Mouse (Mus musculus): ENCODE data around the gene 1700067K01Rik.
A peak's percentile ranks its signal among the peaks of the same experiment; 100 is the strongest.

The 1700067K01Rik gene

GRCm38 (mm10) chr8:84001281-84002000, at the start of gene 1700067K01Rik:
1700067K01Rik (plus strand) TSS chr8:84001502.
- DNase-seq (ENCODE audit: low read depth, low spot score): no peak

DNA sequence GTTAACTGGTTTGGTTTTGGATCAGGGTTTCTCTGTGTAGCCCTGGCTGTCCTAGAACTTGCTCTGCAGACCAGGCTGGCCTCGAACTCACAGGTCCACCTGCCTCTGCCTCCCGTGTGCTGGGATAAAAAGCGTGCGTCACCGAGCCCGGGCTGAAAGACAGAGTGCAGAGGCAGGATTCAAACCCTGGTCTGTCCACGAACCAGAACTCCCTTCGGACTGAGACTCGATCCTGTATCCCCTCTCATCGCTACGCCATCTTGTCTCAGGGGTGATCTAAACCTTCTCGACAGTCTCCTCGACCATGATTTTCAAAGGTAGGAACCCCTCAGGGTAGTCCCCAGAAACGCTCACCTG, 46.6 kb upstream of the 1700067K01Rik start:
- no peak for DNase-seq (ENCODE audit: low read depth, low spot score)

GRCm38 (mm10) chr8:83955106-83955957, 46.0 kb upstream of the 1700067K01Rik start, which contains the start of the genes Gm10644 and Asf1b:
Gm10644 (minus strand) TSS chr8:83955205.
Asf1b (plus strand) TSS chr8:83955507.
- DNase-seq (ENCODE audit: low read depth, low spot score): peak; percentile 99

DNA sequence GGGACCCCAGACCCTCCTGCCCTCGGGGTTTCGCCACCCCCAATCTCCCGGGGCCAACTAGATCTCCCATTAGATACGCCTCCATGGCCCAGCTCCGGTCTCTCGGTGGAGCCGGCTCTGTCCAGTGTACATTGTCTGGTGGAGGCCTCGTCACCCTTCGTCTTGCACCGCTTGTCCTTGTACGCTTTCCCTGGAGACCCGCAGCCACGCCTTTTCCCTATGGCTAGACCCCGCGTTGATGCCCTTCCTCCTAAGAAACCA, 45.4 kb upstream of the 1700067K01Rik start:
- DNase-seq (ENCODE audit: low read depth, low spot score): no peak

GRCm38 (mm10) chr8:83956789-83957188, 44.5 kb upstream of the 1700067K01Rik start:
- no peak for DNase-seq (ENCODE audit: low read depth, low spot score)

DNA sequence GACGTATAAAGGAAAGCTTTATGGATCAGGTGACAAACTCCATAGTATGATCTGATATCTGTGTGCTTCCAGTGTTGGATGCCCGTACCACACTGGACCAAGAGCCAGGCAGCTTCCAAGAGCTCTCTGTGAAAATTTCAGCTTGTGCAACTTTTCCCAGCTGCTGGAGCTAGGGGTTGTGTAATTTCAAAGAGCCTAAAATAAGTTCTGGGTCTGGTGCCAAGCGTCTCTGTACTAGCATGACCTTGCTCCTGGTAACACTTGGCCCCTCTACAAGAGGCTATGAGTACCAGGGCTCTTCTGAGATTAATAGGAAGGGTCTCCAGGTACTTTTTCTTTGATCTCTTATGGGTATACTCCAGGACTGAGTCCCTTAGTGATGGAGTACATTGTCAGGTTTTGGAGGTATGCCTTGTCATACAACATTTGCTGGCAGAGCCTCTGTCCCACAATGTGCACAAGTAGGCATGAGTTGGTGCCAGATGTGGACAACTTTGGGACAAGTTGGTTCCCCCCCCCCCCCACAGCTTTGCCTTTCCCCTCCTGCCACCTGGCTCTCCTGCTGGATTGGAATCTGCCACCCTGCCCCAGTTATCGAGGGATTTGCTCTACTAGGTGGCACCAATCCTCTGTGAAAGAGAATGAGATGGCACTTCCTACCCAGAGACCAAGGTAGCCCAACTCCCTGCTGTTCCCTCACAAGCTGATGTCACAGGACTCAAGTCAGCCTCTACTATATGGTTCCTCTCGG, 37.1 kb upstream of the 1700067K01Rik start:
- no peak for DNase-seq (ENCODE audit: low read depth, low spot score)

DNA sequence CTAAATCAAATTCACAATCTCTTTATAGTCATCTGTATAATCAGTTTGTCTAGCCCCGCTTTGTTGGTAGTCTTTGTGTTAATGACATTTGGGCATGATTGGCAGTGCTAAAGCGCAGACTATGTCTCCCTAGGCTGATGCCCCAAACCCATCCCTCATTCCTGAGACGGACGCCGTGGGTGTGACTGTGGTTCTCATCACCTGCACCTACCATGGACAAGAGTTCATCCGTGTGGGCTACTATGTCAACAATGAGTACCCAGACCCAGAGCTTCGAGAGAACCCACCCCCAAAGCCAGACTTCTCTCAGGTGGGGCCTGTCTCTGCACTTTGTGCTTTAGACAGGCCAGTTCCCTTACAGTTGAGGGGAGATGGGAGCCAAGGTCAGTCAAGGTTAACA, 33.6 kb upstream of the 1700067K01Rik start:
- no peak for DNase-seq (ENCODE audit: low read depth, low spot score)

- no peak for DNase-seq (ENCODE audit: low read depth, low spot score)
Measured at GRCm38 (mm10) chr8:83971121-83971520, 30.2 kb upstream of the 1700067K01Rik start.

- DNase-seq (ENCODE audit: low read depth, low spot score): no peak
Measured at GRCm38 (mm10) chr8:83971661-83972060, 29.6 kb upstream of the 1700067K01Rik start.

- DNase-seq (ENCODE audit: low read depth, low spot score): peak; percentile 95
Measured at GRCm38 (mm10) chr8:83972150-83973120, 28.9 kb upstream of the 1700067K01Rik start, which contains the start of gene Prkaca. Prkaca (plus strand) TSS chr8:83972993.

GRCm38 (mm10) chr8:83973161-83974031, 27.9 kb upstream of the 1700067K01Rik start:
- DNase-seq (ENCODE audit: low read depth, low spot score): no peak

DNA sequence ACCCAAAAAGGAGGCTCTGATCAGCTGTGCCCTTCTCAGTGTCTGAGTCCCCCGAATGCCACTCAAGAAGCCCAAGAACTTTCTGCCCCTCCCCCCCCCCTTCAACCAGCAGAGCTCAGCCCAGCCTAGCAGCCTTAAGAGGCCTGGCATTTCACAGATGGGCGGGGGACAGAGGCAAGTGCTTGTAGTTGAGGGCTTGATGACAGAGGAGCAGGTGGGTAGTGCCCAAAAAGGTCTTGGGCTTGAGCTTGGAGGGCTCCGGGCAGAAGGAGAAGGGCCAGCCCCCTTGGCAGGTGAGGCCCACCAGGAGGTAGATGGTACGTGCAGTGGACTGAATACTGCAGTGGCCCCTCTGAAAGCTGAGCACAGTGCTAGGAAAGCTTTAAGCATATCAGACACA, 26.8 kb upstream of the 1700067K01Rik start:
- DNase-seq (ENCODE audit: low read depth, low spot score): no peak

DNA sequence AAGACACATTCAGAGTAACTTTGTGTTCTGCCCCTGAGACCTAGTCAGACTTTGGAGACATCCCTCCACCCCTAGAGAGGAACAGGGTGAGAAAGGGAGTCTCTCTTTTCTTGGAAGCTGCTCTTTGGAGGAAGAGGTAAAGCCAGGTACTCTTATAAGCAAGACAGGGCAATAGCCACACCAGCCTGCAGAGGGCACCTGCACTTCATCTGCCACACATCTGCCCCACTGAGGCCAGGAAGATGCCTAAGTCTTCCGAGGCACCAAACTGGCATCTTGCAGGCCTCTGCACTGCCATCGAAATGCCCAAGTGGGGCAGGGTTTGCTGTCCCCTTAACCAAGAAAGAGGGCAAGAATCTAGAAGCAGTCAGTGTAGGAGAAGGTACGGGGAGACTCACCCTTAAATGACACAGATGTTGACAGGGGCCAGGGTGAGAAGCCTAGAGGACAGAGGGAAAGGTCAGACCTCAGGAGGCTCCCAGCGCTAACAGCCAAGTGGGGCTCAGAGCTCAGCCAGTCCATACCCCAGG, 25.1 kb upstream of the 1700067K01Rik start:
- DNase-seq (ENCODE audit: low read depth, low spot score): no peak

- no peak for DNase-seq (ENCODE audit: low read depth, low spot score)
Measured at GRCm38 (mm10) chr8:83976779-83977350, 24.4 kb upstream of the 1700067K01Rik start.

DNA sequence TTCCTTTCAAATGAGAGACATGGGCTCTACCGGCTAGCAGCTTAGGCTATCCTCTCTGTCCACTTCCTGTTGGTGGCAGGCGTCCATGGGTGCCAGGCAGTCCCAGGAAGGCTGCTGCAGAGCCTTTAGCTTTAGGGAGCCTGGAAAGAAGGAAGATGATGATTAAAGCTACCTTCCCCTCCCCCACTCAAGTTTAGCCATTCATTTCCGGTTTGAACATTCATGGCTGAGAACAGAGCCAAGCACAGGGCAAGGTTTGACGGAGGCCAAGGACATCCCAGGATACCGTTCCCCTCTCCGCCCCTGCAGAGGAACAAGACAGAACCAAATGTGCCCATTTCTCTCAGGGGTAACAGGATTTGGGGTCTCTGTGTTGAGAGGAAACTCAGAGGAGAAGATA, 23.7 kb upstream of the 1700067K01Rik start:
- DNase-seq (ENCODE audit: low read depth, low spot score): no peak

- DNase-seq (ENCODE audit: low read depth, low spot score): no peak
Measured at GRCm38 (mm10) chr8:83978200-83978599, 23.1 kb upstream of the 1700067K01Rik start.

- DNase-seq (ENCODE audit: low read depth, low spot score): no peak
Measured at GRCm38 (mm10) chr8:83980250-83980649, 21.1 kb upstream of the 1700067K01Rik start.

GRCm38 (mm10) chr8:83980845-83981244, 20.5 kb upstream of the 1700067K01Rik start:
- DNase-seq (ENCODE audit: low read depth, low spot score): no peak

DNA sequence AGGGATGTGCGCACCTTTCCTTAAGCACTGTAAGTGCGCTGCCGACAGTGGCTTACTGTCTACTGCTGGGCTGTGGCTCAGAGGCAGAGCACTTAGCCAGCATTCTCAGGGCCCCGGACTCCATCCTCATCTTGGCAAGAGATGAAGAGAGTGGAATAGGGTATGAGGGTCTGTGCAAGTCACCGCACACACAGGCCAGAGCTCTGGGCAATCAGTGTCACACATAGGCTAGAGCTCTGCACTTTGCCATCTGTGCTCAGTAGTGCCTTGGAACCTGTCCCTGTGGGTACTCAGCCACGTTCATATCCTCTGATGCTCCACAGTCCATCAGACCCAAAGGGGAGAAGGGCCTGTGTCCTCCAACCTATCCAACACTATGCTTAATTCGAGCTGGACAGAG, 19.8 kb upstream of the 1700067K01Rik start:
- DNase-seq (ENCODE audit: low read depth, low spot score): no peak

Measured in c-Kit-negative CD71-positive TER-119-positive erythroid progenitor cells, embryonic 14.5 days (primary cell).